Mouse (Mus musculus) embryonic facial prominence, embryonic 12.5 days (tissue): ENCODE results near the gene Pde4d. TPM values are rescaled to one million over a fixed set of nuclear protein-coding genes. Genes with fewer than 3 reads are reported as not detected.

Experiments used
- ATAC-seq: fragments of 200-750 bp; cut with Nextera tagmentation; 2 replicates; pipeline ENCODE4 v1.8.0; 2017; ENCODE audit not compliant: insufficient number of reproducible peaks, insufficient read depth, low FRiP score, low TSS enrichment
- H3K27ac ChIP-seq: fragments of 300-500 bp; sonication (generic); 2 replicates; pipeline ENCODE4 v1.5.1; 2016; ENCODE audit warnings: mild to moderate bottlenecking
- H3K27me3 ChIP-seq: fragments of 300-500 bp; sonication (generic); 2 replicates; pipeline ENCODE4 v1.6.1; 2016; ENCODE audit warnings: mild to moderate bottlenecking, moderate library complexity
- H3K36me3 ChIP-seq: fragments of 300-500 bp; sonication (generic); 2 replicates; pipeline ENCODE4 v1.6.1; 2016; ENCODE audit warnings: mild to moderate bottlenecking
- H3K4me1 ChIP-seq: fragments of 300-500 bp; sonication (generic); 2 replicates; pipeline ENCODE4 v1.6.1; 2016
- H3K4me2 ChIP-seq: fragments of 300-500 bp; sonication (generic); replicated peaks from 2 replicates; pipeline ENCODE4 v1.6.1; 2016; ENCODE audit warnings: mild to moderate bottlenecking, moderate library complexity
- H3K4me3 ChIP-seq: fragments of 300-500 bp; sonication (generic); 2 replicates; pipeline ENCODE4 v1.5.1; 2016; ENCODE audit warnings: mild to moderate bottlenecking
- H3K9ac ChIP-seq: fragments of 300-500 bp; sonication (generic); 2 replicates; pipeline ENCODE4 v1.6.1; 2016; ENCODE audit warnings: mild to moderate bottlenecking, moderate library complexity
- H3K9me3 ChIP-seq: fragments of 300-500 bp; sonication (generic); 2 replicates; pipeline ENCODE4 v1.6.1; 2016; ENCODE audit warnings: mild to moderate bottlenecking, moderate library complexity
- WGBS: fragments of 180-500 bp; shearing (Covaris S2); methylation state at CpG from one replicate; pipeline ENCODE4 v1.1.7; 2016; 5-methylcytosine and 5-hydroxymethylcytosine counted together
- polyA plus RNA-seq: library from polyadenylated mRNA; unstranded; fragments of >200 nt; fragmentation: Nextera tagmentation; extraction: Ambion mirVana; gene quantifications from 2 replicates; pipeline ENCODE4 v1.2.1, GENCODE M21; 2016

Gene Pde4d
- polyA plus RNA-seq, 1 experiment from 2014 or later, result 20.4 TPM

- H3K9me3 ChIP-seq, result no peaks in the 10 kb centered on the region
- H3K36me3 ChIP-seq, result no peaks in the 10 kb centered on the region
- ATAC-seq, result no peak
- 79% methylated on average over 5 of the region's 5 CpGs for WGBS
- H3K4me2 ChIP-seq, result no peak overlapping the region
- no peak overlapping the region for H3K9ac ChIP-seq
- H3K4me3 ChIP-seq, result no peak overlapping the region
- no peaks in the 10 kb centered on the region for H3K4me1 ChIP-seq
- no peak overlapping the region for H3K27ac ChIP-seq
- no peaks in the 10 kb centered on the region for H3K27me3 ChIP-seq
Observed at GRCm38 (mm10) chr13:109577454-109577853, 1127.7 kb downstream of the Pde4d start.

GRCm38 (mm10) chr13:109577901-109578300 is 1128.2 kb downstream of the Pde4d start:
- 63% methylated on average over 4 of the region's 4 CpGs for WGBS
- Histone ChIP-seq H3K27me3 (no peaks in the 10 kb centered on the region), H3K4me2 (no peak overlapping the region), H3K9ac (no peak overlapping the region), H3K4me1 (no peaks in the 10 kb centered on the region), H3K9me3 (no peaks in the 10 kb centered on the region), H3K27ac (no peak overlapping the region), H3K36me3 (no peaks in the 10 kb centered on the region), H3K4me3 (no peak overlapping the region)
- ATAC-seq, result no peak

- ATAC-seq, result no peak
- Histone ChIP-seq H3K9ac (no peak overlapping the region), H3K9me3 (no peaks in the 10 kb centered on the region), H3K27ac (no peak overlapping the region), H3K4me2 (no peak overlapping the region), H3K36me3 (no peaks in the 10 kb centered on the region), H3K27me3 (no peaks in the 10 kb centered on the region), H3K4me1 (no peaks in the 10 kb centered on the region), H3K4me3 (no peak overlapping the region)
- WGBS, result 69% methylated on average over 16 of the region's 16 CpGs
Observed at GRCm38 (mm10) chr13:109581284-109582070, 1131.7 kb downstream of the Pde4d start.

DNA sequence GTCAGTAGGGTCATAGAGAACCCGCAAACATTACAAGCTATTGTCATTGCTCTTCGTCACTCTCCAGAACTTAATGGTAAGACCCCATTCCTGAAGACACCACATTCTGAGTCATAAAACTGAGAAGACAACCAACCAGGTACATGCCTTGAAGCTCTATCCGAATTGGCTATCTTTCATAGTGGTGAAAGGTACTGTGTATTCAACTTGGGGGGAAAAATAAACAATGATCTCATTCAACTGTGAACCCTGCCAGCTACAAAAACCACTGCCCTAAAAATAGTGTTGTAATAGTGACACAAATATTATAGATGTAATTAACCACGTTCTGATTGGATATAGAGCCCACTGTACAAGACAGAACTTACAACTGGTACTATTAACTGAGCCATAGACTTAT is 1140.3 kb downstream of the Pde4d start:
- Histone ChIP-seq H3K4me2 (no peak overlapping the region), H3K4me1 (no peaks in the 10 kb centered on the region), H3K4me3 (no peak overlapping the region), H3K27ac (no peak overlapping the region), H3K36me3 (no peaks in the 10 kb centered on the region), H3K27me3 (no peaks in the 10 kb centered on the region), H3K9me3 (no peaks in the 10 kb centered on the region), H3K9ac (no peak overlapping the region)
- ATAC-seq, result no peak
- WGBS, result 82% methylated on average over 4 of the region's 4 CpGs

GRCm38 (mm10) chr13:109592192-109592797 is 1142.5 kb downstream of the Pde4d start:
- H3K27me3 ChIP-seq, result no peaks in the 10 kb centered on the region
- no peak overlapping the region for H3K4me2 ChIP-seq
- H3K36me3 ChIP-seq, result no peaks in the 10 kb centered on the region
- WGBS, result 72% methylated on average over 8 of the region's 8 CpGs
- ATAC-seq, result no peak
- H3K9me3 ChIP-seq, result no peaks in the 10 kb centered on the region
- H3K4me3 ChIP-seq, result no peak overlapping the region
- H3K4me1 ChIP-seq, result no peaks in the 10 kb centered on the region
- no peak overlapping the region for H3K27ac ChIP-seq
- H3K9ac ChIP-seq, result no peak overlapping the region

DNA sequence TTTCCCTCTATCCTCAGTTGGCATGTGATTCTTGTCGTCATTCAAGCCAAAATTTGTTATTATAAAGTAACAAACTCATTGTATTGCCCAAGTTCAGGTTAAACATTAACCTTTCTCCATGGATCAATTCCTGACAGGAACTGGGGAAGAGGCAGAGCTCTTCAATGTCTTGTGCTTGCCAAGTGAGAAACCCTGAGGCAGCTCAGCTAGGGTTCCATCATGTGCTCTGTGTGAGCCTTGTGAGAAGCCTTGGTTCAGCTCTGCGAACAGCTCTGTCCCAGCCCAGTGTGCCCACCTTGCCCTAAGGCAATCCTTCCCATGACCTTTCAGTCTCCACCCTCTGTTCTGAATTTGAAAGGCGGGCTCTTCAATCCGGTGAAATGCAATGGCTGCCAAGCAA is 1150.0 kb downstream of the Pde4d start:
- Histone ChIP-seq H3K4me3 (no peak overlapping the region), H3K4me2 (no peak overlapping the region), H3K9ac (no peak overlapping the region), H3K36me3 (no peaks in the 10 kb centered on the region), H3K9me3 (no peaks in the 10 kb centered on the region), H3K27me3 (no peaks in the 10 kb centered on the region), H3K27ac (no peak overlapping the region), H3K4me1 (no peaks in the 10 kb centered on the region)
- WGBS, result 45% methylated on average over 4 of the region's 4 CpGs
- no peak for ATAC-seq

DNA sequence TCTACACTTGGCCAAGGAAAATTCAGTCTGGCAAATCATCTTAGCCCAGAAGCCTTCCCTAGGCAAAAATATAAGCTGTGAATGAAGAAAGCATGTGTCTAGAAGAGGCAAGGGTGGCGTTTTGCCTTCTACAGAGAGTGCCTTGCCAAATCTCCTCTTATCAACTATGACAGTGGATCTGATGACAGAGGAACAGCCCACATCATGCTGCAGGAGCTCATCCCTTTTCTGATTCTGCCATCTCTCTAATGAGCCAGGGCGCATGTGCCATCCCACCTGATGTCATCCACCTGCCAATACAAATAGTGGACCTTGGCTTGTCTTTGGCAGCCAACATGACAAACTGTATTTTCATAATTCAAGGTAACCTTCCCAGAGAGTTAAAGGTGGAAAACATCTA is 1154.3 kb downstream of the Pde4d start:
- Histone ChIP-seq H3K27ac (no peak overlapping the region), H3K9ac (no peak overlapping the region), H3K27me3 (no peaks in the 10 kb centered on the region), H3K4me1 (no peaks in the 10 kb centered on the region), H3K9me3 (no peaks in the 10 kb centered on the region), H3K36me3 (no peaks in the 10 kb centered on the region), H3K4me3 (no peak overlapping the region), H3K4me2 (no peak overlapping the region)
- no peak for ATAC-seq
- WGBS, result 93% methylated on average over 2 of the region's 2 CpGs

DNA sequence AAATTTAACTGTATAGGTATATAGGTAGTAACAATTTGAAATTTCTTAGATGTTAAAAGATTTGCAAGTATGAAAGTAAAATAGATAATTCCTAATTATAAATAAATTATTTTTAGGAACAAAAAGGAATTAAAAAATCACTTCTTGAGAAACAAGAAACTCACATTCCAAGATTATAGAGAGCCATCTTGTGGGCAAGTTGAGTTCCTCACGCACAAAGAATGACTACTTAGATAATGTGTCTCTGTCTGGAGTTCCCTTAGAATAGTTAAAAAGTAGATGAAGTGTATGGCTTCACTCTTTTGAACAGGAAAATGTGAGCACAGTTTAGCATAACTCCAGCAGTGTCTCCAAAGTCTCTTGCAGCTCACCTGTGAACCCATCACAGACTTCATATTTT is 1155.4 kb downstream of the Pde4d start:
- ATAC-seq, result no peak
- no peaks in the 10 kb centered on the region for H3K27me3 ChIP-seq
- no peaks in the 10 kb centered on the region for H3K4me1 ChIP-seq
- H3K9me3 ChIP-seq, result no peaks in the 10 kb centered on the region
- H3K4me3 ChIP-seq, result no peak overlapping the region
- no peak overlapping the region for H3K4me2 ChIP-seq
- H3K36me3 ChIP-seq, result no peaks in the 10 kb centered on the region
- H3K9ac ChIP-seq, result no peak overlapping the region
- no peak overlapping the region for H3K27ac ChIP-seq
- WGBS, result 68% methylated on average over 1 of the region's 1 CpGs

DNA sequence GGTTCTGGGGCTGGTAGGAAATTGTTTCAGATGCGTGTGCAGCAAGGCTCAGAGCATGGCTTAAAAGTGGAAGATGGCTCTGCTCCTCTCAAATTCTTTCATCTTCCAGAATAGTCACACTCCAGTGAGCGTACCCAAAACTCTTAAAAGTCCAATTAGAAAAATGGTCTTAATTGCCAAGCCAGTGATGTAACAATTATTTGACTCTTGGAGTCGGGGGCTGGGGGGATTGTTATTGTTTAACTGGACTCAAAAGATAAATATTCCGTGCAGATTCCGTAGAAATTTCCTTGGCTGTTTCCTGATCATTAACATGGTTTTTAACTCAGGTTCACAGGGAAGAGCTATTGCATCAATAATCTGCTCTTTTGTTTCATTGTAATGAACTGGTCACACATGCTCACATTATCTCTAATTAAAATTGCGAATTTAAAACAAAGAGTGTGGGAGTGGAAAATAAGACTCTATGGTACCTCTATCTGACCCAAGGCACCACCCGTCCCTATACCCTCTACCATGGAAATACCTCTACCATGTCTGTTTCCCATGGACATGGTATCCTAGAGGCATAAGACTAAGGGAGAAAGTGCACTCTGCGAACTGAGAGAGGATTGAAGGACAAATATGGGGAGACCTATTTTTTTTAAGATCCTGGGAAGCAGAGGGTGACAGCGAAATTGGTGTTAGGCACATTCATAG is 1159.5 kb downstream of the Pde4d start:
- Histone ChIP-seq H3K27me3 (no peaks in the 10 kb centered on the region), H3K9ac (no peak overlapping the region), H3K4me1 (peaks cover 9% of the 10 kb centered on the region; the same call in 1 of the 2 replicates), H3K9me3 (no peaks in the 10 kb centered on the region), H3K4me3 (no peak overlapping the region), H3K27ac (no peak overlapping the region), H3K4me2 (no peak overlapping the region), H3K36me3 (no peaks in the 10 kb centered on the region)
- 74% methylated on average over 9 of the region's 9 CpGs for WGBS
- ATAC-seq, result no peak

GRCm38 (mm10) chr13:109609805-109610187 is 1160.0 kb downstream of the Pde4d start:
- H3K4me1 ChIP-seq, result peaks cover 9% of the 10 kb centered on the region; the same call in 1 of the 2 replicates
- no peak overlapping the region for H3K4me2 ChIP-seq
- no peak overlapping the region for H3K4me3 ChIP-seq
- ATAC-seq, result no peak
- no peaks in the 10 kb centered on the region for H3K36me3 ChIP-seq
- 12% methylated on average over 3 of the region's 3 CpGs for WGBS
- no peaks in the 10 kb centered on the region for H3K27me3 ChIP-seq
- no peaks in the 10 kb centered on the region for H3K9me3 ChIP-seq
- no peak overlapping the region for H3K9ac ChIP-seq
- H3K27ac ChIP-seq, result no peak overlapping the region

GRCm38 (mm10) chr13:109610772-109611171 is 1161.0 kb downstream of the Pde4d start:
- no peak overlapping the region for H3K4me2 ChIP-seq
- no peak overlapping the region for H3K9ac ChIP-seq
- 95% methylated on average over 2 of the region's 2 CpGs for WGBS
- no peak for ATAC-seq
- H3K36me3 ChIP-seq, result no peaks in the 10 kb centered on the region
- H3K4me1 ChIP-seq, result peaks cover 9% of the 10 kb centered on the region; the same call in 1 of the 2 replicates
- no peak overlapping the region for H3K4me3 ChIP-seq
- no peak overlapping the region for H3K27ac ChIP-seq
- no peaks in the 10 kb centered on the region for H3K27me3 ChIP-seq
- no peaks in the 10 kb centered on the region for H3K9me3 ChIP-seq
